Mouse (Mus musculus) heart, adult 2 months (tissue): ENCODE data around the gene Gm6309.

Experiments
- CTCF ChIP-seq: fragments of 200-600 bp; IDR thresholded peaks from 2 replicates; pipeline ENCODE4 v1.8.1; 2022; ENCODE audit warnings: antibody characterized with exemption, mild to moderate bottlenecking, moderate library complexity
- EP300 ChIP-seq: fragments of 200-500 bp; IDR thresholded peaks from 2 replicates; pipeline ENCODE4 v1.6.1; 2011; ENCODE audit warnings: low read depth, low read length, control low read depth; ENCODE audit not compliant: insufficient read depth
- POLR2A ChIP-seq: fragments of 200-500 bp; IDR thresholded peaks from 2 replicates; pipeline ENCODE4 v1.6.1; 2011; ENCODE audit warnings: mild to moderate bottlenecking, low read depth, low read length, control low read depth; ENCODE audit not compliant: insufficient read depth

DNA sequence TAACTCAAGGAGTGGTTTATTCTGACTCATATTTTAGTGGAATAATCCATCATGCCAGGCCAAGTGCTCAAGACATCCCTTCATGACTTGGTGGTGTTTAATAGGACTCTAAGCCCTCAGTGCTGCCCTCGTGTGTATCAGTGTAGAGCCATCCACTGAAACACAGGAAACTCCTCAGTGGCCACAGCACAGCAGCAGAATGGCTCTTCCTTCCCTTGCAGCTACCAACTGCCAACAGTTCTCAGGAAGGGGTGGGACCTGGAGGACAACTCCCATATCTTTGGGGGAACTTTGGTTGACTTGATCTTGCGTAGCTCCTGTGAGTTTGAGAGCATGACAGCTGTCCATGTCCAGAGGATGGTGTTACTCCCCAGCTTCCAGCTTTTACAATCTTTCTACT, 33.4 kb upstream of the Gm6309 start:
- TF ChIP-seq POLR2A = no peak
- TF ChIP-seq CTCF = no peak
- TF ChIP-seq EP300 = no peak
